Mouse (Mus musculus) T-helper 2 cell (primary cell): Measurements from ENCODE around the gene Plcl2.

Experiments
- in situ Hi-C: fragments of 300-600 bp; cut with MboI, MseI; formaldehyde crosslinking; loops from one replicate; pipeline ENCODE4 v1.15.1; 2025; ENCODE audit warnings: high pct_unique_total_duplicates

Gene Plcl2

GRCm38 (mm10) chr17:50509251-50510104, at the start of gene Plcl2:
Plcl2 (plus strand) TSS chr17:50509403.
- in situ Hi-C loops, result loop anchor here (5.0 kb wide), 1 partner anchor 37 kb away; no protein-coding TSS in a partner anchor

GRCm38 (mm10) chr17:50460301-50460700, 48.9 kb upstream of the Plcl2 start:
- in situ Hi-C loops, result no loop called here

GRCm38 (mm10) chr17:50467438-50467837, 41.8 kb upstream of the Plcl2 start:
- in situ Hi-C loops, result no loop called here

GRCm38 (mm10) chr17:50469126-50469525, 40.1 kb upstream of the Plcl2 start:
- in situ Hi-C loops, result no loop called here

GRCm38 (mm10) chr17:50469543-50470431, 39.4 kb upstream of the Plcl2 start:
- in situ Hi-C loops, result loop anchor here (5.0 to 10.0 kb wide), 2 partner anchors 38 to 385 kb away; partner anchors contain the start of gene Plcl2

- in situ Hi-C loops, result loop anchor here (5.0 to 10.0 kb wide), 2 partner anchors 37 to 386 kb away; partner anchors contain the start of gene Plcl2
Measured at GRCm38 (mm10) chr17:50470432-50471078, 38.6 kb upstream of the Plcl2 start.

- in situ Hi-C loops, result loop anchor here (5.0 to 10.0 kb wide), 2 partner anchors 36 to 386 kb away; partner anchors contain the start of gene Plcl2
Measured at GRCm38 (mm10) chr17:50471230-50471629, 38.0 kb upstream of the Plcl2 start.

- in situ Hi-C loops, result loop anchor here (10.0 kb wide), 1 partner anchor 392 kb away; no protein-coding TSS in a partner anchor
Measured at GRCm38 (mm10) chr17:50477277-50477676, 31.9 kb upstream of the Plcl2 start.

GRCm38 (mm10) chr17:50480867-50481266, 28.3 kb upstream of the Plcl2 start:
- in situ Hi-C loops, result no loop called here

- in situ Hi-C loops, result no loop called here
Measured at GRCm38 (mm10) chr17:50483700-50484099, 25.5 kb upstream of the Plcl2 start.

GRCm38 (mm10) chr17:50484981-50485380, 24.2 kb upstream of the Plcl2 start:
- in situ Hi-C loops, result no loop called here

- in situ Hi-C loops, result no loop called here
Measured at GRCm38 (mm10) chr17:50487058-50487618, 22.1 kb upstream of the Plcl2 start.

- in situ Hi-C loops, result no loop called here
Measured at GRCm38 (mm10) chr17:50487670-50488069, 21.5 kb upstream of the Plcl2 start.

- in situ Hi-C loops, result no loop called here
Measured at GRCm38 (mm10) chr17:50488406-50488805, 20.8 kb upstream of the Plcl2 start.

- in situ Hi-C loops, result no loop called here
Measured at GRCm38 (mm10) chr17:50488895-50489294, 20.3 kb upstream of the Plcl2 start.

- in situ Hi-C loops, result no loop called here
Measured at GRCm38 (mm10) chr17:50490644-50491430, 18.4 kb upstream of the Plcl2 start.

- in situ Hi-C loops, result no loop called here
Measured at GRCm38 (mm10) chr17:50491496-50491895, 17.7 kb upstream of the Plcl2 start.

GRCm38 (mm10) chr17:50495216-50495889, 13.8 kb upstream of the Plcl2 start:
- in situ Hi-C loops, result no loop called here

- in situ Hi-C loops, result no loop called here
Measured at GRCm38 (mm10) chr17:50498062-50498697, 11.0 kb upstream of the Plcl2 start.
